Mouse (Mus musculus) hindbrain, embryonic 10.5 days (tissue): Measurements from ENCODE around the gene Hoxa4. TPM values are rescaled to one million over a fixed set of nuclear protein-coding genes. Genes with fewer than 3 reads are reported as not detected.
A peak's percentile ranks its signal among the peaks of the same experiment; 100 is the strongest.

Source experiments
- DNase-seq: peaks from one replicate; pipeline ENCODE4 v3.0.0-alpha.2; 2017; ENCODE audit warnings: low spot score
- H3K27ac ChIP-seq: fragments of 300-500 bp; sonication (generic); 2 replicates; pipeline ENCODE4 v1.5.1; 2016; ENCODE audit warnings: mild to moderate bottlenecking, moderate library complexity
- H3K27me3 ChIP-seq: fragments of 300-500 bp; sonication (generic); 2 replicates; pipeline ENCODE4 v1.6.1; 2016; ENCODE audit warnings: mild to moderate bottlenecking; ENCODE audit not compliant: poor library complexity, insufficient read depth, severe bottlenecking
- H3K36me3 ChIP-seq: fragments of 300-500 bp; sonication (generic); 2 replicates; pipeline ENCODE4 v1.6.1; 2016; ENCODE audit warnings: mild to moderate bottlenecking, moderate library complexity
- H3K4me1 ChIP-seq: fragments of 300-500 bp; sonication (generic); replicated peaks from 2 replicates; pipeline ENCODE4 v1.6.1; 2016; ENCODE audit warnings: mild to moderate bottlenecking
- H3K4me3 ChIP-seq: fragments of 300-500 bp; sonication (generic); 2 replicates; pipeline ENCODE4 v1.5.1; 2016; ENCODE audit warnings: mild to moderate bottlenecking, moderate library complexity
- H3K9me3 ChIP-seq: fragments of 300-500 bp; sonication (generic); 2 replicates; pipeline ENCODE4 v1.6.1; 2016; ENCODE audit warnings: mild to moderate bottlenecking, moderate library complexity
- WGBS: fragments of 180-500 bp; shearing (Covaris S2); methylation state at CpG from one replicate; pipeline ENCODE4 v1.1.7; 2016; 5-methylcytosine and 5-hydroxymethylcytosine counted together
- polyA plus RNA-seq: library from polyadenylated mRNA; unstranded; fragments of >200 nt; fragmentation: Nextera tagmentation; extraction: Ambion mirVana; gene quantifications from 2 replicates; pipeline ENCODE4 v1.2.1, GENCODE M21; 2016

Hoxa4 gene
- polyA plus RNA-seq, 1 experiment from 2014 or later = 4.3 TPM

DNA sequence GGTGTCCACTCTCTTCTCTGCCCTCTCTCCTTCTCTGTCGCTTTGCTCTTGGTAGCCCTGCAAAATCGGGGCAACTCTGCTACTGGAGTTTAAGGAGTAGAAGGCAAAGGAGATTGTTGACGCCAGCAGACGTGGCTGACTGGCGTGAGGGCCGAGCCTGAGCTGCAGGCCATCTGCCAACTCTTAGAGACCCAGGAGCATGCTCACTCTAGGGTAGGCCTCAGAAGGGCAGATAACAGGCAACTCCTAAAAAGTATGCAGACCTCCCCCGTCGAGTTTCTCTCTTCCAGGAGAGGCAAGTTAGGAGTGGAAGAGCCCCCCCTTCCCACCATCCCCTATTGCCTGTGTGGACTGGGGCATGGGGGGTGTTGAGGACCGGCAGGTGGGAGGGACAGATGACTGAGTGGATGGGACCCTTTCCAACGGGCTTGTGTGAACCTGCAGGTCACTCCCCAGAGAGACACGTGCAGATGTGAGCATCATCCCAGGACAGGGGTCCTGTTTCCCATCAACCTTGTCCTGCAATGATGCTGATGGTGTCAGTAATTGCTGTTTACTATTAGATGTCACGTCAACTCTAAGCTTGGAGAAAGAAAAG lies 32.3 kb downstream of the Hoxa4 start:
- Histone ChIP-seq H3K4me3 (peak overlapping the region; percentile 81), H3K27me3 (peaks cover 100% of the 10 kb centered on the region), H3K27ac (peak overlapping the region; percentile 95)

DNA sequence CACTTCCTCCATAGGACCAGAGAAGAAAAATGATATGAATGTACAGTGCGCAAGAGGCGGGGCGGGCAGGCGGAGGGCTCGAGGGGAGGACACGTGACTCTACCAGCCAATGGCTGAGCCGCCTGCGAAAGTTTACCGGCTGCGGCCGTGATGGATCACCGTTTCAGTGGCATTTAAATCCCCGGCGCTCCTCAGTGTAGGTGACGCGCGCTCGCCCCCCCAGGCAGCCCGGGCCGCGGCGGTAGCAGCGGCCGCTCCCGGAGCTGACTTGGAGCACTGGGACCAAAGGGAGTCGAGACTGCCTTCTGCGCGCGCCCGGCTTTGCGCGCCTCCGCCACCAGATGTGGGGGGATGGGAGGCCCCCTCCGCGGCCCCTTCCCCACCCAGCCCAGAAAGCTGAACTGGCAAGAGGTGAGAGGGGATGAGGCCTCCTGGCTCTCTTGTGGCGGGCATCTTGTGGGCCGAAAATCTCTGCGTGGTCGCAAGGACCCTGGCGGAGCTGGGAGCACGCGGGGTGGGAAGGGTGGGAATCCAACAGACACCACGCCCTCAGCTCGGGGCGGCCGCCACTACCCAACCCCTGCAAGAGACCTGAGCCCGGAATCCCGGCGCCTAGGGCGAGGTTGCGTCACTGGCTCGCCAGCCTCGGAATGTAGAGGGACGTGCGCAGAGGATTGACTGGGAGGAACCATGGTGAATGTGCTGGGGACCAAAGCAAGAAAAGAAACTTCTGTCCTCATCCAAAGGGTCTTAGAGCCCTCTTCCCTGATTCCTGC lies 33.1 kb downstream of the Hoxa4 start, which contains the start of gene Hoxa1:
TSS of gene Hoxa1 (minus strand) at position 42 of the 776 bp plus-strand sequence.
- WGBS = under 1% methylated on average over 55 of the region's 55 CpGs
- peak; percentile 87 for DNase-seq
- Histone ChIP-seq H3K36me3 (no peaks in the 10 kb centered on the region; the same call in 1 of the 2 replicates), H3K9me3 (no peaks in the 10 kb centered on the region), H3K27me3 (peaks cover 100% of the 10 kb centered on the region), H3K27ac (peak within 1 kb of the TSS; percentile 95), H3K4me1 (peaks cover 32% of the 10 kb centered on the region), H3K4me3 (peak within 1 kb of the TSS; percentile 81)

More for the DNA sequence above, 32.3 kb downstream of the Hoxa4 start:
- Histone ChIP-seq H3K36me3 (no peaks in the 10 kb centered on the region; the same call in 1 of the 2 replicates), H3K9me3 (no peaks in the 10 kb centered on the region), H3K4me1 (peaks cover 36% of the 10 kb centered on the region)
- WGBS = 3% methylated on average over 12 of the region's 12 CpGs
- no peak for DNase-seq

DNA sequence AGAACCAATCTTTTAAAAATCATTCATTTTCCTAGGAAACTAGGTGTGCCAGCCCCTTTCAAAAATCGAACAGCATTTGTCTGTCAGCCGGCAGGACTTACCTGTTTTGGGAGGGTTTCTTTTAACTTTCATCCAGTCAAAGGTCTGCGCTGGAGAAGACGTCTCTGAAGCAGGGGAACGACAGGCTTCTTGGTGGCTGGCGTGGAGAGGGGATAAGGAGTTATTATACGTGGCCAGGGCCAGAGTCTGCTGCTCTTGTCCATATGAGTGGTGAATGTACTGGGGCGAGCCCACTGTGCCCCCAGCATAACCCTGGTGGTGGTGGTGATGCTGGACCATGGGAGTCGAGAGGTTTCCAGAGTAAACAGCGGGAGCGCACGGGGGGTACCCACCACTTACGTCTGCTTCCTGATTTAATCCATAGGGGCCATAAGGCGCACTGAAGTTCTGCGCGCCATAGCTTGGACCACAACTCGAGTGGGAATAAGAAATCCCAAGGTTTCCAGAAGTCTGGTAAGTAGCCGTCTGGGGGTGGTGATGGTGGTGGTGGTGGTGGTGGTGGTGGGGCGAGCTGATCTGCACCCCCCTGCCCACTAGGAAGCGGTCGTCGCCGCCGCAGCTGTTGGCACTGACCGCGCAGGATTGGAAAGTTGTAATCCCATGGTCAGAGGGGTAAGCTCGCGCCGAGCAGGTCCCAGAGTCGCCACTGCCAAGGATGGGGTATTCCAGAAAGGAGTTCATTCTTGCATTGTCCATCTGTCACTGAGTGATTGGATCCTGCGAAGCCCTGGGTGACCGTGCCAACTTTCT lies 33.9 kb downstream of the Hoxa4 start:
- peaks cover 100% of the 10 kb centered on the region for H3K27me3 ChIP-seq
- H3K4me3 ChIP-seq = peak overlapping the region; percentile 81
- no peaks in the 10 kb centered on the region for H3K9me3 ChIP-seq
- H3K4me1 ChIP-seq = peaks cover 32% of the 10 kb centered on the region
- WGBS = 2% methylated on average over 32 of the region's 32 CpGs
- DNase-seq = peak; percentile 43
- no peaks in the 10 kb centered on the region; the same call in 1 of the 2 replicates for H3K36me3 ChIP-seq
- H3K27ac ChIP-seq = no peak overlapping the region; the same call in 1 of the 2 replicates

DNA sequence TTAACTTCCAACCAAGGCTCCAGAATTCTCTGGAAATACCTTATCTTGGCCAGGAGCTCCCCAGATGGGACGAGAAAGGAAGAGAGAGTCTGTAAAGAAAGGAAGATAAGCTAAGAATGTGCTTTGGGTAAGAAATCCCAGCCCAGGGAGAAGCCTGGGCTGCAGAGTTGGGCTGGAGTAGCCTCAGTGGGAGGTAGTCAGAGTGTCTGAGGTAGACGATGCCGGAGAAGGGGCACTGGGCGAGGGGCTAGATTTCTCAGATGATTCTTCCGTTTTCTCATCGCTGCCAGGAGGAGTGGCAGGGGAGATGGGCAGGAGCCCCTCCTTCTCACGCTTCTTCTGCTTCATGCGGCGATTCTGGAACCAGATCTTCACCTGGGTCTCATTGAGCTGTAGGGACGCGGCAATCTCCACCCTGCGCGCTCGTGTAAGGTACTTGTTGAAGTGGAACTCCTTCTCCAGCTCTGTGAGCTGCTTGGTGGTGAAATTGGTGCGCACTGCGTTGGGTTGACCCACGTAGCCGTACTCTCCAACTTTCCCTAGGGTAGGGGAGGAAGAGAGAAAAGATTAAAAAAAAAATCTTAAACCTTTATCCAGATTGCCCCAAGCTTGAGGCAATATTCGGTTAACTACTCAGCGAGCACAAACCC lies 34.9 kb downstream of the Hoxa4 start:
- Histone ChIP-seq H3K4me1 (peaks cover 32% of the 10 kb centered on the region), H3K36me3 (no peaks in the 10 kb centered on the region), H3K27ac (no peak overlapping the region), H3K4me3 (no peak overlapping the region), H3K9me3 (no peaks in the 10 kb centered on the region), H3K27me3 (peaks cover 100% of the 10 kb centered on the region)
- peak; percentile 35 for DNase-seq
- 2% methylated on average over 20 of the region's 20 CpGs for WGBS

DNA sequence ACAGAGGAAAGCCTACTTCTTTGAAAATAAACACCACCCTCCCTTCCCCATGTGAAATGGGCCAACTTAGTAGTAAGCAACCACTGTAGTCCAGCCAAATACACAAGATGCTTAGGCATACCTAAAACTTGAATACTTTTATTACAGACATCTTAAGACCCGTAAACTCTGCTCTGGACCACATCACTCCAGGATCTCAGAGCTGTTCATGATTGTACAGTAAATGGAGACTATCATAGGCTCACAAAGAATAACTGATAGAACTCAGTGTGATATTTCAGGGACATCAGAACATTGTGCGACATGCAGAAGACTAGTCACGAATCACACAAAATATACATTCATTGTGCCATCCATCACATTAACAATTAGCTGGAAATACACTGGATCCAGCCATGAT lies 36.1 kb downstream of the Hoxa4 start:
- DNase-seq = no peak
- Histone ChIP-seq H3K36me3 (no peaks in the 10 kb centered on the region), H3K4me1 (peaks cover 32% of the 10 kb centered on the region), H3K4me3 (no peak overlapping the region), H3K9me3 (no peaks in the 10 kb centered on the region), H3K27ac (no peak overlapping the region), H3K27me3 (peaks cover 100% of the 10 kb centered on the region)
- whole genome bisulfite sequencing = 47% methylated on average over 3 of the region's 3 CpGs

DNA sequence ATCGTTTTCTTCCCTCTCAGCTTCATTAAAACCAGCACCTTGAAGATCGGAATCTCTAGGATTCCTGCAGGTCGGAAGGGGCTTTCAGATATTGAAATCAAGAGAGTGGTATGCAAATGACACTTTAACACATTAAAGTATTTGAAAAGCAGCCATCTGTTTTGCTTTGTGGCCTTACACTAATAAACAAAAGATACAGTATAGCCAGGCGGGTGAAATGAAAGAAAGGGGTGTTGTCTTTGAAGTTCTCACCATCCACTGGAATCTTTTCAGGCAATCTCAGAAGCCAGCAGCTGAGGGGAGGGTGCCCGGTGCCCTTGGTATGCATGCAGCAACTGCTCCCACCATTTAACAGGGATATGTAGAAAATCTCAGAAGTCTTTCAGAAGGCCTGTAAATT lies 37.5 kb downstream of the Hoxa4 start:
- H3K27ac ChIP-seq = no peak overlapping the region
- no peak for DNase-seq
- peaks cover 100% of the 10 kb centered on the region for H3K27me3 ChIP-seq

DNA sequence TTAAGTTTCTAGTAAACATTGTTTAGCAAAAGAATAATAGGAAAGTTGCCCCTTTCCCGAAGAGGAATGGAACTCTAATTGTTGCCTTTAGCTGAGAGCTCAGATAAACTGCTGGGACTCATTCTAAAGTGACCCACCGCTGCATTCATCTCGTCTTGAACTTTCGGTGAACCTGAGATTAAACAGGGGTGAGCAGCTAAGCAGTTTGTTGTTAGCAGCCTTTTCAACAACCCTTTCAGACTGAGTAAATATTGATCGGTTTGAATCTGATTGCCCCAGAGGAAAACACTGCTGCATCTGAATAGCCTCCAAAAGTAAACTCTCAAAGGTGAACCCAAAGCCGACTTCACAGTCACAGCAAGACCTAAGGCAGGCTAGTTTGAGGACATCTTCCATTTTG lies 38.3 kb downstream of the Hoxa4 start:
- Histone ChIP-seq H3K9me3 (no peaks in the 10 kb centered on the region), H3K4me3 (no peak overlapping the region), H3K27ac (no peak overlapping the region), H3K27me3 (peaks cover 100% of the 10 kb centered on the region), H3K4me1 (peaks cover 11% of the 10 kb centered on the region), H3K36me3 (no peaks in the 10 kb centered on the region)
- 1% methylated on average over 6 of the region's 6 CpGs for WGBS
- peak; percentile 24 for DNase-seq

More for the DNA sequence above, 37.5 kb downstream of the Hoxa4 start:
- 6% methylated on average over 5 of the region's 5 CpGs for WGBS
- Histone ChIP-seq H3K9me3 (no peaks in the 10 kb centered on the region), H3K4me3 (no peak overlapping the region), H3K36me3 (no peaks in the 10 kb centered on the region), H3K4me1 (peaks cover 19% of the 10 kb centered on the region)

DNA sequence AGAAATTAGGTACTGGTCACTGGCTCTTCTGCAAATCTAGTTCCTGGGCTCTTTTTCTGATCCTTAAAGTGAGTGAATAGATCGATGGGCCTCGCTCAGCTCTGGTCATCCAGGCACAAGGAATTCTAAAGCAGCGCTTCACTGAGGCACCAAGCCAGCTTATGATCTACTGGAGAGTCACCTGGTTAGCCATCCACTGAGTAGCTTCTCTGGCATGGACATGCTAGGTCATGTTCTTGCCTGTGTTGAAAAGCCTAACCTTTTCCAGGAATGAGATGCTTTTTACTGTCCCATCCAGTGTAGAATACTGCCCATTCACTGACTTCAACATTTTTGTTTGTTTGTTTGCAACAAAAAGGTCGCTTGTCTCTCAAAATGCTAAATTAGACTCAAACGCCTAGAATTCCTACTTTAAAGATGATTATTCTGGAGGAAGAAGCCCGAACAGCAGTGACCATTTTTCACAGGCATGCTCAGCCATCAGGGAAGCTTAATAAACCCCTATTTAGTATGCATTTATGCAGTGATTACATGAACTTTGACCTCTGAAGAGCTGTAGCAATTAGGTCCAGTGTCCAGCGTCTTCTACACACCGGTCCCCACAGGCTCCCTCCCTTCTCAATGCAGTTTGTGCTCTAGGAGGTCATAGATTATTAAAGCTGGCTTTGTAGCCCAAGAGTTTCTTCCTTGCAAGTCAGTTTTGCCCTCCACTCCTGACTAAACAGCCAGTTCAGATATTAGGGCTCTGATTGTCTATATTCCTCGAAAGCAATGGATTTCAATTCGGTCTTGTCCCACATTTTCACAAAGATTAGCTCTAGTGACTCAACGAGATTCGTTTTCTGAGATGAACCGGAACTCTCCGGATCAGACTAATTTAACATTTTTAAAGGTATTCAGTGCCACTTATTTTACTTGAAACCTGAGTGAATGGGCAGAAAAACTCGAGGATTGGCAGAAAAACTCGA lies 39.0 kb downstream of the Hoxa4 start:
- no peak overlapping the region for H3K4me3 ChIP-seq
- 0 out of 2 replicates have a peak, but pooled peaks cover 5% of the 10 kb centered on the region for H3K4me1 ChIP-seq
- peak; percentile 38 for DNase-seq
- H3K27me3 ChIP-seq = peaks cover 100% of the 10 kb centered on the region
- H3K27ac ChIP-seq = no peak overlapping the region
- 3% methylated on average over 16 of the region's 16 CpGs for WGBS
- no peaks in the 10 kb centered on the region for H3K36me3 ChIP-seq
- H3K9me3 ChIP-seq = no peaks in the 10 kb centered on the region

DNA sequence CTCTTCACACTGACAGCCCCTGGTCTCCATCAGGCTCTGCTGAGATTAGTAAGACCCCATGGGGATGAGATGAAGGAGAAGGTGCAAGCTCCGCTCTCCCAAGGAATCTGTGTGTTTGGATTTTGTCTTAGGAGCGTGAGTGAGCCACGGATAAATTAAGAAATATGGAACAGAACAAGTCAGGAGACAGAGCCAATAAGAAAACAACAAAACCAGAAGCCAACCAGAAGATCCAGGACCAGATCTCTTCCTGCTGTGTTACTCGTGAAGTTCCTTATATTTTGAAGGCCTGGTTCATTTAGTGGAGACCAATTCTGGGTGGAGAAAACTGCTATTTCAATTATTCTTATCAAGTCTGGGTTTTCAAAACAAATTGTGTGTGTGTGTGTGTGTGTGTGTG lies 40.0 kb downstream of the Hoxa4 start:
- Histone ChIP-seq H3K27me3 (peaks cover 100% of the 10 kb centered on the region), H3K4me3 (no peak overlapping the region), H3K4me1 (0 out of 2 replicates have a peak, but pooled peaks cover 5% of the 10 kb centered on the region), H3K27ac (no peak overlapping the region), H3K36me3 (no peaks in the 10 kb centered on the region), H3K9me3 (no peaks in the 10 kb centered on the region)
- 8% methylated on average over 4 of the region's 4 CpGs for WGBS
- no peak for DNase-seq

DNA sequence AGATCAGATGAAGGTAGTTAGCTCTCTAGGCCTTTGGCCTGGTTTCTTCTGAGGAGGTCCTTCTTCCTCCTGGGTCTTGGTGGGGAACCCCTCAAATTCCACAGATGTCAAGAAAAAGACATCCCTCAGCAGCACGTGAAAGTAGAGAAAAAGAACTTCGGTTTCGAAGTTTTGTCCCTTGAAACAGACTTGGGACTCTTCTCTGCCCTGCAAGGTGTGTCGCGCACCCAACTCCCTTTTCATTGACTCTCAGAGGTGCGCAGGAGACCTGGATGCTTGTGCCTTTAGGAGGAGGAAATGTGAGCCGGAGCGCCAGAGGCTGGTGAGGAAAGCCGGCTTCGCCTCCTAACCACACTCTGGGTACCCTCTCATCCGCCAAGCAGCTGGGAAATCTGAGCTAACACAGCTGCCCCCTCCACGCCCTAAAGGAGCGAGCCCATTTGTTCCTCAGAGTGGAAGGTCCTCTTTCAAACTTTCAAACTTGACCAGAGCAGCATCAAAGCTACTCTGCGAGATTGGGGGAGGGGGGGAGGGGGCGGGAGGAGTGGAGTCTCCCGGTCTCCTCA lies 41.1 kb downstream of the Hoxa4 start:
- no peaks in the 10 kb centered on the region for H3K9me3 ChIP-seq
- peak overlapping the region; percentile 11; the same call in 1 of the 2 replicates for H3K4me3 ChIP-seq
- 6% methylated on average over 16 of the region's 16 CpGs for WGBS
- no peak for DNase-seq
- no peaks in the 10 kb centered on the region for H3K36me3 ChIP-seq
- H3K4me1 ChIP-seq = 0 out of 2 replicates have a peak, but pooled peaks cover 5% of the 10 kb centered on the region
- no peak overlapping the region for H3K27ac ChIP-seq
- peaks cover 100% of the 10 kb centered on the region for H3K27me3 ChIP-seq
